Mouse (Mus musculus) MEL (cell line): Measurements from ENCODE around the gene Zmym2.

Experiments
- BHLHE40 ChIP-seq: IDR thresholded peaks from 2 replicates; pipeline ENCODE4 v1.6.1; 2012; ENCODE audit warnings: low read depth, mild to moderate bottlenecking, inconsistent platforms, low read length, improper control_type of control experiment, borderline replicate concordance
- CHD1 ChIP-seq: IDR thresholded peaks from 2 replicates; pipeline ENCODE4 v1.6.1; 2012; ENCODE audit warnings: low read depth, mild to moderate bottlenecking, inconsistent platforms, low read length, improper control_type of control experiment
- CHD2 ChIP-seq: IDR thresholded peaks from 2 replicates; pipeline ENCODE4 v1.6.1; 2011; ENCODE audit warnings: low read length, improper control_type of control experiment
- CTCF ChIP-seq, 3 experiments: IDR thresholded peaks in 2 of 3; conservative IDR thresholded peaks in 1 of 3; 2 replicates each; pipeline ENCODE4 v1.5.1; 2011 to 2012; ENCODE audit warnings: low read length in 3 of 3, low read depth in 2 of 3, mild to moderate bottlenecking in 2 of 3, improper control_type of control experiment in 1 of 3, inconsistent platforms in 1 of 3, mixed read lengths in 1 of 3, moderate library complexity in 1 of 3; ENCODE audit not compliant: control insufficient read depth in 1 of 3, insufficient read depth in 1 of 3, poor library complexity in 1 of 3, severe bottlenecking in 1 of 3
- EP300 ChIP-seq, 2 experiments: IDR thresholded peaks; 2 replicates each; pipeline ENCODE4 v1.6.1; 2011; ENCODE audit warnings: improper control_type of control experiment in 2 of 2, low read length in 2 of 2, low read depth in 1 of 2, mild to moderate bottlenecking in 1 of 2
- MEF2A ChIP-seq: IDR thresholded peaks from 2 replicates; pipeline ENCODE4 v1.6.1; 2014; ENCODE audit warnings: low read depth, mild to moderate bottlenecking, inconsistent platforms, low read length, improper control_type of control experiment; ENCODE audit not compliant: poor library complexity, insufficient replicate concordance, severe bottlenecking; ENCODE audit errors: extremely low read depth
- NELFE ChIP-seq: IDR thresholded peaks from 2 replicates; pipeline ENCODE4 v1.6.1; 2011; ENCODE audit warnings: low read depth, low read length, improper control_type of control experiment
- SMC3 ChIP-seq: IDR thresholded peaks from 2 replicates; pipeline ENCODE4 v1.6.1; 2011; ENCODE audit warnings: low read depth, low read length, improper control_type of control experiment
- TAL1 ChIP-seq: IDR thresholded peaks from 2 replicates; pipeline ENCODE4 v1.6.1; 2012; ENCODE audit warnings: mild to moderate bottlenecking, inconsistent platforms, low read length, moderate library complexity, mixed read lengths
- UBTF ChIP-seq: IDR thresholded peaks from 2 replicates; pipeline ENCODE4 v1.6.1; 2012; ENCODE audit warnings: low read depth, mild to moderate bottlenecking, inconsistent platforms, low read length, improper control_type of control experiment, moderate library complexity, borderline replicate concordance; ENCODE audit not compliant: insufficient read depth
- ZNF384 ChIP-seq: IDR thresholded peaks from 2 replicates; pipeline ENCODE4 v1.6.1; 2012; ENCODE audit warnings: low read depth, mild to moderate bottlenecking, inconsistent platforms, low read length, improper control_type of control experiment

- TF ChIP-seq BHLHE40 (no peak), CTCF (IDR thresholded peaks at IDR 0.05 in 2 of 3, conservative IDR thresholded peaks at IDR 0.05 in 1 of 3; ENCODE audit: control insufficient read depth in 1 of 3, insufficient read depth in 1 of 3, low read depth in 2 of 3, low read length in 3 of 3, poor library complexity in 1 of 3, severe bottlenecking in 1 of 3) (no peak), ZNF384 (no peak), SMC3 (no peak), UBTF (no peak), CHD1 (no peak), MEF2A (no peak), CHD2 (no peak), EP300 (IDR thresholded peaks at IDR 0.05; ENCODE audit: low read depth in 1 of 2, low read length in 2 of 2) (no peak), TAL1 (no peak), NELFE (no peak)
Measured at GRCm38 (mm10) chr14:56844033-56844432, 42.4 kb upstream of the Zmym2 start.
